Mouse (Mus musculus): Measurements from ENCODE around the gene Srsf3.

DNA sequence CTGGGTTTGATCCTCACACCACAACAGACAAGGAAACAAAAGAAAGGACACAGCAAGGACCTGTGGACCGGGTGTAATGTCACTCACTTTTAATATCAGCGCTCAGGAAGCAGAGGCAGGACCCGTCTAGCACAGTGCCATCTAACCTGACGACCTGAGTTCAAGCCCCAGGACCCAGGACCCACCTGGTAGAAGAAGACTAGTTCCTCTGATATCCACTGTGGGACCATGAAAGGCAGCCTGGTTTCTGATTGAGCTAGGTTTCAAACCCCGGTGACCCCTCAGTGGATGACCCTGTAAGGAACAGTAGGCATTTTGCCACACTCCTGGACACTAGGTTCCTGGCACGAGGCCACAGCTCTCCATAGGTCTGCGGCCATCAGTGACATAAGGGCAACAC is 52.2 kb downstream of the Srsf3 start:
- TF ChIP-seq CTCF (IDR thresholded peaks at IDR 0.05; ENCODE audit: borderline replicate concordance, extremely low read depth, insufficient read depth, insufficient read length), result no peak
- TF ChIP-seq POLR2A (IDR thresholded peaks at IDR 0.05; ENCODE audit: borderline replicate concordance, extremely low read depth, insufficient read depth, insufficient read length, poor library complexity, severe bottlenecking), result no peak

All from brain, embryonic 14.5 days (tissue).